Mouse (Mus musculus): Measurements from ENCODE around the gene Zbtb7a.

The Zbtb7a gene

DNA sequence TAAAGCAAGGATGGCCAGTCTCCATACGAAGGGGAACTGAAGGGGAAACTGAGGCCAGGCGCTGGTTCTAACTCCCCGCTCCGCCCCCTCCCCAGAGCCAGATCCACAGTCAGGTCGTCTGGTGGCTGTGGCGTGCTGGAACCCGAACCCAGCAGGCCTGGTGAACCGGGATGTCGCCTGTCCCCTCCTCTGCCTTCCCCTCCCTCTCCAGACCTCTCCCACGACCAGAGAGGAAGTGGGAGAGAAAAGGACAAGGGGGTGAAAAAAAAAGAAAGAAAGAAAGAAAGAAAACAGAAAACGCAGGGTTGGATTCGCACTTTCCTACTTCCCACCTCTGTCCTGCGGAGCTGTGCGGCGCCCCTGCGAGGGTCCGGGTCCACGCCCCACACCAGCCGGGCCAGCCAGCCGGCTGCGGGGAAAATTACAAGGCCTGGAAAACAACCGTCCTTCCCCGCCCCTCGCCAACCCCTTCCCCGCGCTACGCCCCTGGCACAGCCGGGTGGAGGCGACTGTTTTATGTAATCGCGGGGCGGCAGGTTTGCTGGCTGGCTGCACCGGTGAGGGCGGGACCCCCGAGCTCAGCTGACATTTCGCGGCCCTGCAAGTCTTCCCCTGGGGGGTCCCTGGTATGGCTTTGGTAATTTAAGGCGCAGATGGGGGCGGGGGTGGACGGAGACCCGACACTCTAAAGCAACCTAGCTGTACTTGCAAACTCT, at the start of gene Zbtb7a:
Gene Zbtb7a, plus strand, starts transcription at position 255 of the 716 bp plus-strand sequence.
- peak; percentile 52 for DNase-seq (ENCODE audit: low spot score)

DNA sequence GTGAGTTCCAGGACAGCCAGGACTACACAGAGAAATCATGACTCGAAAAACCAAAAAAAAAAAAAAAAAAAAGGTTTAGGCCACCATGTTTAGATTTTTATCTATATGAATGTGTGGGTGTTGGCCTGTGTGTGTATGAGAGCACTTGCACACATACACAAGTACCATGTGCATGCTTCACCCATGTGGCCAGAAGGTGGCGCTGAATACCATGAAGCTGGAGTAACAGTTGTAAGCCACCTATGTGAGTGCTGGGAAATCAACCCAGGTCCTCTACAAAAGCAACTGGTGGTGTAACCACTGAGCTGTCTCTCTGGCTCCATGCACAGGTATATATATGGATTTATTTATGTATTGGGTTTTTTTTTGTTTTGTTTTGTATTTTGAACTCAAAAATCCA, 48.0 kb upstream of the Zbtb7a start:
- DNase-seq (ENCODE audit: low spot score), result peak; percentile 17

DNA sequence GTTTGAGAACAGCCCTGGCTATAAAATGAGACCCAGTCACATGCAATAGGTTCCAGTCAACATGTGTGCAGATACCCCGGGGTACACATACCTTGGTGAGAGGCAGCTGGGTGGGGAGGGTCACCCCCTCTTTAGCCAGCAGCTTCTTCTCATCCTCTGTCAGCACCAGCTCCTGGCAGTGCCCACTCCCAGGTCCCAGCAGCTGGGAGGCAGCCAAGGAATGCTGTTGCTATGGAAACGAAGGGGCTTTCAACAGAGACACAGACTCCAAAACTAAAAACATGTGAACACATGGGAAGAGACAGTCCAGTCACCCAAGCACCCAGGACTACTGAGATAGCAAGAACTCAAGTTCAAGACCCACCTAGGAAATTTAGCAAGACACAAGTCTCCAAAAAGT, 45.8 kb upstream of the Zbtb7a start:
- peak; percentile 62 for DNase-seq (ENCODE audit: low spot score)

DNA sequence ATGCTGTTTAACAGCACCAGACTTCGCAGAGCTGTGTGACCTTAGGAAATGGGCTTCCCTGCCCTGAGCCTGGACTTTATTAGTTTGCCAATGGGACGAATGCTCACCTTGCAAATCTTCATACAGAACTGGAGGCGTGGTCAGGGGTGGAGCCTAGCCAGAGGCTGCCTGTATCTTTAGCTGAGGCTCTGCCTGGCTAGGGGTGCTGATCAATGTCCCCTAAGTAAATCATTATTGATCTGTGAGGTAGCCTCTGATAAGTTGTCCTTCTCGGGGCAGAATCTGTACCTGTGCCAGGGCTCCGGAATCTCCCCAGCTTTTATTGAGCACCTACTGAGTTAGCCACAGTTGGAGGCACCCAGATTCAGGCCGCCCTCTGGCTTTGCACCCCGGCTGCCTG, 44.4 kb upstream of the Zbtb7a start:
- DNase-seq (ENCODE audit: low spot score), result no peak

DNA sequence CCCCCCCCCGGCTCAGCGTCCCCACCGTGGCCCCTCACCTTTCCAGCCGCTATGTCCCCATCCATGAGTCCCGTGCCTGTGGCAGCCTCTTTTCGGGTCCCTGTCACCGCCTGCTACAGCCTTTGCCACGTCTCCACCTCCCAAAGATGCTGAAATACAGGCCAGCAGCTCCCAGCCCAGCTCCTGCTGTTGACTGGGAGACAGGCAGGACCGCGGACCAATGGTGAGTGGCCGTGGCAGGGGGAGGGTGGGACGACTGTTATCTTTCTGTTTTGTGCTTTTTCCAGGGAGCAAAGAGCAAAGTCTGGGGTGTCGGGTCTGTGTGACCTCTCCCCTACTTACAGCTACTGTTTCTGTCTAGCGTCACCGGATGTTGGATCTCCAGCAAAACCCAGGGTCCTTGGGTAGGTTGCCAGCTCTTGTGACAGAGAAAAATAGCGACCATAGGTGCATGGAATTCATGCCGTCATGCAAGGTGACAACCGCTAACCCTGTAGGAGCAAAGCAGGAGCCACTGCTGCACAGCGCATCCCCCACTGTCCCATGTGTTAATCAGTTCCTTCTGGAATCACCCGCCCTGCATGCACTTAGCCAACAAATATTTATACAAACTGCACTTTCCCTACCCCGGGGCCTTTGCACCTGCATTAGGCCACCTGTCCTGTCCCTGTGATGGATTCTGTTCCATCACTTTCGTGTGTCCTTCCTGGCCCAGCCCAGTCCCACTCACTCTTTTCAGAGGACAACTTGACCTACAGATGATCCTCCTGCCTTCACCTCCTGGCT, 42.4 kb upstream of the Zbtb7a start:
- DNase-seq (ENCODE audit: low spot score), result peak; percentile 11

DNA sequence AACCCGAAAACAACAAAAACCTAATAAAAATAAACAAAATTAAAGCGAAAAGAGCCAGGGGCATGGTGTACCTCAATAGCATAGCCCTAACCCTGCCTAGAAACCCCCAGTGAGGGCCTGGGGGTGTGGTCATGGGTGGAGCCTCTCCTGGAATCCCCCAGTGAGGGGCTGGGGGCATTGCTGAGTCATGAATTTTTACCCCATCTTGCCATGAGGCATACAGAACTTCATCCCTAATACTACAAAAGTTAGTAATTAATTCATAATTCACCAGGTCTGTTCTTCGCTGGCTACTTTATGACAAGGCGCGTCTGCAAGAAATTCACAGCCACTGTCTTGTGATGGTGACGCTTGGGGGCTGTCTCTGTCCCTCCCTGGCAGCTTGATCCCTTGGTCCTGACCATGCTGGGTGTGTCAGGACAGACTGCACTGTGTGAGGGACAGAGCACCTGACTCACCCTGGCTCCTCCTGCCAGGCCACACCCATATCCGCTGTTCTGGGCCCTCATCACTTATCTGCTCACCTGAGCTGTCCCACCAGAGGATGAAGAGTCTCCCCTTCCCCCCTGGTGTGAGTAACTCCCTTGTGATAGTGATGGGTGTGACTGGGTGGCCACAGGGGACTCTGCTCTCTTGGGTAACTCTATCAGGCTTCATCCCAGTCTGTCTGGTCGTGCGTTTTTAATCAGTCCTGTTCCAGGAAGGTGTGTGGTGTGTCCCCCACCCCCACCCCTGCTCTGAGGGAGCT, 39.9 kb upstream of the Zbtb7a start:
- DNase-seq (ENCODE audit: low spot score), result no peak

DNA sequence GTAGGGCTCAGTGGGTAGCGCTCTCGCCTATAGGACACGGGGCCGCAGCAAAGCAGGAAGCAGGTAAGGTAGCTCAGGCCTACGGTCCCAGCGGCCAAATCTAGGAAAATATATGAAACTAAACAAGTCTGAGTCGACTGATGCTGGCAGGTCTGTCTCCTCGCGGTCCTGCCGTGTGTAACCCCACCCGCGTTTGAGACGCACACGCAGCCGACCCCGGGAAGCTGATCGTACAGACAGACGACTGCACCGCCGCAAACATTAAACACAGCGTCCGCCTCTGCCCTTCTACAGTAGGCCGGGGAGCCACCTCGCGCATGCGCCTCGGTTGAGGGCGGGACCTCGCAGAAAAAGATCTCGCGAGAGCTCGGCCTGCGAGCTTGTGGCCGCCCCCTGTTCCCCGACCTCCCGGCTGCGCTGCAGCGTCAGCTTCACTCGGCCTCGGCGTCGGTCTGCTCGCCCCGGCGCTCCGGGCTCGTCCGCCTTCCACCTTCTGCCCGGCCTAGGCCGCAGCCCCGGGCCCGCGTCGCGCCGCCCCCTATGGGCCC, 29.4 kb upstream of the Zbtb7a start, which contains the start of gene Map2k2:
Gene Map2k2, plus strand, starts transcription at position 351 of the 548 bp plus-strand sequence.
- peak; percentile 99 for DNase-seq (ENCODE audit: low spot score)

DNA sequence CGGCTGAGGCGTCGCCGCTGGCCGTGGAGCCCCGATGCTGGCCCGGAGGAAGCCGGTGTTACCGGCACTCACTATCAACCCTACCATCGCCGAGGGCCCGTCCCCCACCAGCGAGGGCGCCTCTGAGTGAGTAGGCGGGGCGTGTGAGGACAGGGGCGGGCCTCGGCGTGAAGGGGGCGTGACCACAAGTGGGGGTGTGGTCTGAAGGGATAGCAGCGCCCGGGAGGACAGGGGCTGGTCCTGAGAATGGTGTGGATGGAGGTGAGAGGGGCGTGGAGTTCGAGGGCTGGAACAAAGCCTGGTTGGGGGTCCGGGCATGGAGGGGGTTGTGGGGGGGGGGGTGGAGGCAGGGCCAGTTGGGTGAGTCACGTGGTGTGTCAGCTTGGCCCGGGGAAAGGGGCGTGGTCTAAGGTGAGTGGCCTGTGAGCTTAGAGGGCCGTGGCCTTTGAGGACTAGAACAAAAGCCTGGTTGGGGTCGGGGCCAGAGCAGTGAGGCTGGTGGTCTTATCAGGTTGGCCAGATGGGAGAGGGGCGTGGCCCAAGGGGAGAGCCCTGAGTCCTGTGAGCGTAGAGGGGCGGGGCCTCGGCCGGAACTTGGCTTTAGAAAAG, 28.8 kb upstream of the Zbtb7a start:
- peak; percentile 91 for DNase-seq (ENCODE audit: low spot score)

DNA sequence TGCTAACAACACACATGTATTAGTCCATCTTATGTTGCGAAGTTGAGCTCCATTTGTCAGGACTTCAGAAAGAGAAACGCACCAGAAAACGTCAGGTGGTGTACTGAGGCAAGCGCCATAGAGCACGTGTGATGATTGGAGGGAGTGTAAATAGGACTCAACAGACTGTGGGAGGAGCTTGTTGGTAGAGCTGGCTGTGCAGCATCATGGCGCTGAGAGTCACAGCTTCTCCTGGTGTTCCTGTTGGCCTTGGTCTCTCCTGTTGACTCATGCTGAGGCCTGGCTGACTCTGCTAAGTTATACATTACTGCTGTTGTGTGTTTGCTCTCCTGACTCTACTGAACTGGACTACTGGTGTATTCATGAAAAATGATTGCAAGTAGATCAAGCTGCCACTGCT, 22.1 kb upstream of the Zbtb7a start:
- DNase-seq (ENCODE audit: low spot score), result no peak

DNA sequence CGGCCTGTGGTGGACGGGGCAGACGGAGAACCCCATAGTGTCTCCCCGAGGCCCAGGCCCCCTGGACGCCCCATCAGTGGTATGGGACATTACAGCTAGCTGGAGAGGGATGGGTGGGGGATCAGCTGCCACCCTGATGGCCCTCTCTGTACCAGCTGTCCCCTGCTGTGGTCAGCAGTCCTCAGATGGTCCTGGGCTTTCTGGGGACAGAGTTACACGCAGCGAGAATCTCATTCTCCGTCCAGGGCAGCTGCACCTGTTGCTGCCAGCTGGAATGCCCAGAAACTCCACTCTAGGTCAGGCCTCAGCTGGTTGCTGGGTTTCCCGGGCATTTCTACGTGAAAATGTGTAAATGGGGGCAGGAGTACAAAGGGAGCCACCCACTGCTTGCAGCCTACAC, 15.4 kb upstream of the Zbtb7a start:
- no peak for DNase-seq (ENCODE audit: low spot score)

DNA sequence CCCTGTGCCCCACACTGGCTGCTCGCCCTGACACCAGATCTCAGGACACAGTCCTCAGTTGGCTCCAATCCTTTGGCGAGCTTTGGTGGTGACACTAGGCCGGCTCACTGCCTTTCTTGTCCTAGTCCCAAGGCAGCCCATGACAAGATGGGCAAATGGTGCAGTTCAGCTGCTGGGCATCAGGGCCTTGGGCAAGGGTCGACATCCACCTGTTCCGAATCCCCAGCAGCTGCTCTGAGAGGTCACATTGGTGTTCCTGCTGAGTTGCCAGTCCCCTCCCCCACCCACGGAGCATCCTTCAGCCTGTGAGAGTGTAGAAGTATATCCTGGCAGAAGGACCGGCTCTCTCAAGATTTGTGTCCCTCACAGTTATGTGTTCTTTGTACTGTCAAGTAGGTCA, 14.4 kb upstream of the Zbtb7a start:
- DNase-seq (ENCODE audit: low spot score), result no peak

DNA sequence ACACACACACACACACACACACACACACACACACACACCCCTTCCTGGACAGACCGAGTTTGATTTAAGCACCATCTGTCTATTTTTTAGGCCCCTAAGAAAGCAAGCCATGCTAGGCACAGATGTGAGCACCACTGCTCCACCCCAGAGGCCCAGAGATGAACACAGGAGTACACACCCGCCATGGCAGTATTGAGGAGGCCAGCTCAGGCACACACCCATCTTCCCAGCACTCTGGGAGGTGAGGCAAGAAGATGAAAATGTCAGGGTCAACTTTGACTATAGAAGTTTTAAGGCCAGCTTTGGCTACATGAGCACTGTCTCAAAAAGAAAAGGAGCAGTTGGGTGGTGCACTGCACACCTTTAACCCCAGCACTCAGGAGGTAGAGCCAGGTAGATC, 12.1 kb upstream of the Zbtb7a start:
- DNase-seq (ENCODE audit: low spot score), result no peak

DNA sequence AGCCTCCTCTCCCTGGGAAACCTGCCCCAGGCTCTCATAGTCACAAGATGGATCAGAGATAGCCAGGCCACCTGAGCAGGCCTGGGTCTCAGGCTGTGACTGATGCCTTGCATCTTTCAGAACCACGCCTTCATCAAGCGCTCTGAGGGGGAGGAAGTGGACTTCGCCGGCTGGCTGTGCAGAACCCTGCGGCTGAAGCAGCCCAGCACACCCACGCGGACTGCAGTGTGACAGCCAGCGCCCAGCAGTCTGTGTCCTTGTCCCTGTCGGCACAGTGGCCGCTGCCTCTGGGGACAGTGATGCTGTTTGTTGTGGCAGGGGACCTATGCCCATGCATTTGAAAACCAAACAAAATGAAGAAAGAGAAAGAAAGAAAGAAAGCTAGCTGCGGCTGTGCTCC, 11.5 kb upstream of the Zbtb7a start:
- DNase-seq (ENCODE audit: low spot score), result no peak

DNA sequence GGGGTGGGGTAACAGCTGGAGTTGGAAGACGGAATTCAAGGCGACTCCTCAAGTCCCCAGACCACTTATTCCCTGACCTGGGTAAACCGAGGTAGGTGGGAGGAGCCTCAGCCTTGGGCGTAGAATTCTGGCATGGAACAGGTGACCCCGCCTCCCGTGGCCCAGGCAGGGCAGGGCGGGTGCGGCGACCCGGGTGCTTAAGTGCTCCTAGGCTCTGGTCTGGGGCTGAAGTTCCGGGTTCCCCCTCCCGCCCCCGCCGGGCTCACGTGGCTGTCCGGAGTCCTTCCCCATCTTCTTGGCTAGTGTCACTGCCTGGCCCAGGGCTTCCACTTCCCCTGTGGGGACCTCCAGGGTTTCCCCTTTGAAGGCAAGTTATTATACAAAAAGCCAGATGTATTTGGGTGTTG, 836 bp upstream of the Zbtb7a start:
- DNase-seq (ENCODE audit: low spot score), result no peak

DNA sequence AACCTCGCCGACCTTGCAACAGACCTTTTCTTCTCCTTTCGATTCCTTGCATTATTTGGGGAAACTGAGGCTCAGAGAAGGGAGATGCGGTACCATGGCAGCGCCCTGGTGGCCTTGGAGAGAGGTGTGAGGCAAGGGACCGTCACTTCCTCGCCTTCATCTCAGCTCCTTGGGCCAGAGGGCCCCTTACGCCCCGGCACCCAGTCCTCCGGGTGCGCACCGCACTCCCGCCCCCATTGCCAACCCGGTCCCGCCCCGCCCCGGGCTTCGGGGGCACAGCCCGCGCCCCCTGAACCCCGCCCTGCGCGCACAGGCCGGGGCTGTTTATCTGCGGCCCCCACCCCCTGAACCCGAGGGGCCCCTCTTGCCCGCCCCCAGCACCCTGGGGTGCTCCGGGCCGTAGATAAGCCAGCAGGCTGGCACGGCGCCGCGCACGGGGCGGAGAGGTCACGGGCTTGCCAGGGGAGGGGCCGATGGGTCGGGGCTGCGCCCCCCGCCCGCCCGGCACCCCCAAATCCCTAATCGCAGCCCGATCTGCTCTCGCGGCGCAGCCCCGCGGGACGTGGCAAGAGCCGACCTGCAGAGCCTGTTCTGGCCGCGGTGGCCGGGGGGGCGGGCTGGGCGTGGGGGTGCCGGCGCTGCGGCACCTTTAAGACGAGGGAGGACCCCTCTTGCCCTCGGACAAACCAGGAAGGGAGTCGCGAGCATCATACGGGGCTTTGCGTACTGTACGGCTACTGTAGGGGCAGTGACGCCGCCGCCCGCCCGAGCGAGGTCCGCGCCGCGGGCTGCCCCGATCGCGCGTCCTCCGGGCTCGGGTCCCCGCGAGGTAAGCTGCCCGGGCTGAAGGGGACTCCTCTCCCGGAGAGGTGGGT, 1.0 kb downstream of the Zbtb7a start:
- DNase-seq (ENCODE audit: low spot score), result peak; percentile 69

DNA sequence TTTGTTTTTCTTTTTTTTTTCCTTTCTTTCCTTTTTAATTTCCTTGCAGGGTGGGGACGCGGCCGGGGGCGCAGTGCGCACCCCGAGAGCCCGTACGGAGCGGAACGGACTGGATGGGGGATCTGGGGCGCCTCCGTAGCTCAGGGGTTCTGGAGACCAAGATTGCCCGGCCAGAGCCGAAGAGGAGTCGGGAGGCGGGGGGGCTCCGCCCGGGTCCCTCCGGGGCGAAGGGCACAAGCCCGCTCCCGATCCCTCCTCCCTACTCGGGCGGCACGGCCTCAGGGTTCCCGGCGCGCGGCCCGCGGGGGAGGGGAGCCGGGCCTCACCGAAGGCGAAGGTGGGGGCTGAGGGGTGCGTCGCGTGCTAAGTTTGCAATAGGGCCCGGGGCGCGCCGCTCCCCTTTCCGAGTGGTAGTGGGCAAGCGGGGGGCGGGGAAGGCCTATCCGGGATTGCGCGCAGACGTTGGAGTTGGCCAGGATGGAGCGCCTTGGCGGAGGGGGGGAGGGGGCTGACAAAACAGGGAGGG, 1.7 kb downstream of the Zbtb7a start:
- peak; percentile 78 for DNase-seq (ENCODE audit: low spot score)

DNA sequence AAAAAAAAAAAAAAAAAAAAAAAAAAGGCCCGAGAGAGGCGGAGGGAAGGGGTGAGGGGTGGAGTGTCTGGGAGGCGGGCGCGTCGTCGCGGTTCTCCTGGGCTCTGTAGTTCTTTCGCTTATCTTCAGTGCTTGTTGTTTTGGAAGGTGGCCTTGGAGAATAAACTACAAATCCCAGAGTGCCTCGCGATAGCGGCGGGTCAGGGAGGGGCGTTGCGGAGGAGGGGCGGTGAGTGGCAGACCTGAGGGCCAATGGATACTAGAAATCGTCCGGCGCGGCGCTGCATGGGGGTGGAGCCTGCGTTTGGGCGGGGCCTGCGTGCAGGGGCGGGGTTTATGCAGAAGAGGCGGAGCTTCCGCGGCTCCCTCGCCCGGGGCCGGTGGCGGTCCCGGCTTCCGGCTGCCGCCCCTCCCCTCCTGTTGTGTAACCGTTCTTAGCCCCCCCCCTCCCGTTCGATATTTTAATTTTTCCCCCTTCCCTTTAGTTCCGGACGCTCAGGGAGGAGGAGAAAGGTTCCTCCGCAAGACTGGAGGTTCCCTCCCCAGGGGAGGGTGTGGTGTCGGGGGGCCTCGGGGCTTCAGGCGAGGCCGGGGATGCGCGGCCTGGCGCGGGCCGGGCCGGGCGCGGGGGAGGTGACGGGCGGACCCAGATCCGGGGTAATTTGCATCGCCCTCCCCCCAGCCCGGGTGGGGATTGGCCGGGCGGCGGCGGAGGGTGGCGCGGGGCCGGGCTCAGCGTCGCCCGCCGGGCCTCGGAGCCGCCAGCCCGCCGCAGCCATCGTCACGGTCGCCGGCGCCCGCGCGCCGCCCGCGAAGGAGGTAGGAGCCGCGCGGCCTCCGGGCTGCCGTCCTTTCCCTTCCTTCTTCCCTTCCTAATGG, 2.5 kb downstream of the Zbtb7a start:
- DNase-seq (ENCODE audit: low spot score), result peak; percentile 99

DNA sequence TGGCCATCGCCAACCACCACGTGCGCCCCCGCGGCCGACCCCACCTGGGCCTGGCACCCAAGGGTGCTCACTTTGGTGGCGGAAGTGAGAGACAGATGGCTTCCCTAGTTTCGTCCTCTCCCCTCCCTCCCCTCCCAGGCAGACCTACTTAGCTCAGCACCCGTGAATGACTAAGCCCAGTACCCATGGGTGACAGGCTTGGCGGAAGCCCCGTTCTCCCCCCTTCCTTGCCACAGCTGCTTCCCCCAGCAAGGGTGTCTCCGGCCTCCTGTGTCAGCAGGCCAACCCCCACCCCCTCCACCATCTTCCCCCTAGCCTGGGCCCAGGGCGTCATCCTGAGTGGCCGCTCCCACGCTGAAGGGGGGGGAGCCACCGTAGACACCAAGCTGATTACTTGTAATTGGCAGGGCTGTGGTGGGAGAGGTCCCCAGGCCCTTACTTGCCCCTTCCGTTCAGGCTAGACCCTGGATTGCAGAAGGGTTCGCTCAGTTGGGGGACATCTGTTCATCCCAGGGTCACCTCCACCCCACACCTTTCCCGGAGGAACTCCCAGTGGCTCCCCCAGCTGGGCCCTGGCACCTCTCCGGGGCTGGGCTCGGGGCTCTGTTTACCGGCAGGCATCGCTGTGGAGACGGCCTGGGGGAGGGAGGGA, 3.2 kb downstream of the Zbtb7a start:
- DNase-seq (ENCODE audit: low spot score), result peak; percentile 62

DNA sequence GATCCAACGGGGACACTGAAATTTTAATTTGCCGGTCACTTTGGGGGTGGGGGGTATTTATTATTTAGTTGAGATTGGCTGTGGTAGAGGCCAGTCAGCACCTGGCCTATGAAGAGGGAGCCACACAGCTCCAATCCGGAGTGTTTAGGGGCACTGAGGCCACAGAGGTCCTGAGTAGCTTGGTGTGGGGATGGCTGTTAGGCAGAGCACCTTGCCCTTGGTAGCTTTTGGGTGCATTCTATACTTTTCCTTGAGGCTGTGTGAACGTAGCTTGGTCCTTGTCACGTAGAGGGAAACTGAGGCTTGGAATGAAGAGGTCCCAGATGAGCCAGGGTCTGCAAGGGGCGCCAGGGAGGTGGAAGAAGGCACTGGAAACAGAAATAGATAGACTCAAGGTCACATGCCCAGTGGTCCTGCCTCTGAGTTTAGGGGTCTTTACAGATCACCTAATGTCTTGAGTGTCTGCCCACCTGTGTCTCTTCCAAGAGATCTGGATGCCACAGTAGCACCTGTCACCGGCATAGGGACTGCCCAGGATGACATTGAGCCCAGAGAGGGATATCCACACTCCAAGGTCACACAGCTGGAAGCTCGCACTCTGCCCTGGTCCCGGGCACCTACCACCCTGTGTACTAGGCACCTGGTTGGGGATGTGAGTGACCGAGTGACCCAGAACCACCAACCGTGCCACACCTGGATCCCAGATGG, 4.0 kb downstream of the Zbtb7a start:
- no peak for DNase-seq (ENCODE audit: low spot score)

Measured in retina, embryonic 14.5 days (tissue).